Mouse (Mus musculus): ENCODE measurements at regions not wholly inside any gene's neighbourhood (a gene's known extent, or its start where the extent isn't known, plus 50 kb on each side); places are given as distances from the start of the nearest gene placed in this dataset.

GRCm38 (mm10) chr10:101117158-101117557 is 526.9 kb downstream of the 1700017N19Rik start:
- no peak overlapping the region for H3K9ac ChIP-seq (replicated peaks; ENCODE audit: low read length)
- H3K36me3 ChIP-seq (ENCODE audit: control insufficient read depth, insufficient read depth, low read length): no peaks in the 10 kb centered on the region
- H3K9me3 ChIP-seq (ENCODE audit: control insufficient read depth, low read length): no peaks in the 10 kb centered on the region
- no peak for DNase-seq
- no peak overlapping the region for H3K4me2 ChIP-seq (ENCODE audit: low read length)
- H3K27me3 ChIP-seq (ENCODE audit: control insufficient read depth, insufficient read depth, low read length): no peaks in the 10 kb centered on the region
- H3K4me3 ChIP-seq (replicated peaks; ENCODE audit: low read depth, low read length): no peak overlapping the region
- no peaks in the 10 kb centered on the region for H3K4me1 ChIP-seq (ENCODE audit: control insufficient read depth, insufficient read depth, low read length)
- no peak for ATAC-seq (ENCODE audit: low FRiP score, low TSS enrichment)
- H3K27ac ChIP-seq (replicated peaks; ENCODE audit: low read depth, low read length): no peak overlapping the region

GRCm38 (mm10) chr10:101120209-101120608 is 529.9 kb downstream of the 1700017N19Rik start:
- Histone ChIP-seq H3K36me3 (ENCODE audit: control insufficient read depth, insufficient read depth, low read length) (no peaks in the 10 kb centered on the region), H3K4me2 (ENCODE audit: low read length) (no peak overlapping the region), H3K27ac (replicated peaks; ENCODE audit: low read depth, low read length) (no peak overlapping the region), H3K9ac (replicated peaks; ENCODE audit: low read length) (no peak overlapping the region), H3K27me3 (ENCODE audit: control insufficient read depth, insufficient read depth, low read length) (no peaks in the 10 kb centered on the region), H3K4me3 (replicated peaks; ENCODE audit: low read depth, low read length) (no peak overlapping the region), H3K4me1 (ENCODE audit: control insufficient read depth, insufficient read depth, low read length) (no peaks in the 10 kb centered on the region), H3K9me3 (ENCODE audit: control insufficient read depth, low read length) (no peaks in the 10 kb centered on the region)
- DNase-seq (no peak), ATAC-seq (ENCODE audit: low FRiP score, low TSS enrichment) (no peak)

- H3K36me3 ChIP-seq (ENCODE audit: control insufficient read depth, insufficient read depth, low read length): no peaks in the 10 kb centered on the region
- H3K27ac ChIP-seq (replicated peaks; ENCODE audit: low read depth, low read length): no peak overlapping the region
- ATAC-seq (ENCODE audit: low FRiP score, low TSS enrichment) (no peak), DNase-seq (no peak)
- no peak overlapping the region for H3K4me3 ChIP-seq (replicated peaks; ENCODE audit: low read depth, low read length)
- 82% methylated on average over 1 of the region's 1 CpGs for WGBS
- no peaks in the 10 kb centered on the region for H3K9me3 ChIP-seq (ENCODE audit: control insufficient read depth, low read length)
- no peak overlapping the region for H3K4me2 ChIP-seq (ENCODE audit: low read length)
- no peak overlapping the region for H3K9ac ChIP-seq (replicated peaks; ENCODE audit: low read length)
- no peaks in the 10 kb centered on the region for H3K4me1 ChIP-seq (ENCODE audit: control insufficient read depth, insufficient read depth, low read length)
- H3K27me3 ChIP-seq (ENCODE audit: control insufficient read depth, insufficient read depth, low read length): no peaks in the 10 kb centered on the region
Observed at GRCm38 (mm10) chr10:101167085-101167484, 514.2 kb upstream of the Mgat4c start.

GRCm38 (mm10) chr10:101171826-101172225 is 509.5 kb upstream of the Mgat4c start:
- no peak overlapping the region for H3K4me2 ChIP-seq (ENCODE audit: low read length)
- DNase-seq (peak; percentile 13), ATAC-seq (ENCODE audit: low FRiP score, low TSS enrichment) (no peak)
- H3K27ac ChIP-seq (replicated peaks; ENCODE audit: low read depth, low read length): no peak overlapping the region
- 20% methylated on average over 6 of the region's 6 CpGs for WGBS
- no peaks in the 10 kb centered on the region for H3K36me3 ChIP-seq (ENCODE audit: control insufficient read depth, insufficient read depth, low read length)
- no peak overlapping the region for H3K9ac ChIP-seq (replicated peaks; ENCODE audit: low read length)
- H3K9me3 ChIP-seq (ENCODE audit: control insufficient read depth, low read length): no peaks in the 10 kb centered on the region
- no peaks in the 10 kb centered on the region for H3K4me1 ChIP-seq (ENCODE audit: control insufficient read depth, insufficient read depth, low read length)
- no peaks in the 10 kb centered on the region for H3K27me3 ChIP-seq (ENCODE audit: control insufficient read depth, insufficient read depth, low read length)
- H3K4me3 ChIP-seq (replicated peaks; ENCODE audit: low read depth, low read length): no peak overlapping the region

- no peak overlapping the region for H3K9ac ChIP-seq (replicated peaks; ENCODE audit: low read length)
- DNase-seq (no peak), ATAC-seq (ENCODE audit: low FRiP score, low TSS enrichment) (no peak)
- no peak overlapping the region for H3K4me2 ChIP-seq (ENCODE audit: low read length)
- WGBS: 88% methylated on average over 1 of the region's 1 CpGs
- H3K4me1 ChIP-seq (ENCODE audit: control insufficient read depth, insufficient read depth, low read length): no peaks in the 10 kb centered on the region
- H3K27me3 ChIP-seq (ENCODE audit: control insufficient read depth, insufficient read depth, low read length): no peaks in the 10 kb centered on the region
- H3K36me3 ChIP-seq (ENCODE audit: control insufficient read depth, insufficient read depth, low read length): no peaks in the 10 kb centered on the region
- H3K9me3 ChIP-seq (ENCODE audit: control insufficient read depth, low read length): no peaks in the 10 kb centered on the region
- no peak overlapping the region for H3K4me3 ChIP-seq (replicated peaks; ENCODE audit: low read depth, low read length)
- no peak overlapping the region for H3K27ac ChIP-seq (replicated peaks; ENCODE audit: low read depth, low read length)
Observed at GRCm38 (mm10) chr10:101189233-101189632, 492.1 kb upstream of the Mgat4c start.
